13 mouse cellular contexts compared by ENCODE assay signal in genomic region chr7:117503714-117504113, GRCm38 (mm10).
"Had no signal": no experiment of that assay in that cellular context is flagged by ENCODE, and none has a peak within 500 bp of the region (broad histone marks: within the 10 kb centered on the region; RNA-seq: fewer than 3 reads in every experiment).

No protein-coding gene starts in this region.

- H3K4me3 ChIP-seq: hindbrain, embryonic 10.5 days; intestine, embryonic 15.5 days; liver, embryonic 12.5 days; midbrain, embryonic 10.5 days; midbrain, embryonic 15.5 days; neural tube, embryonic 13.5 days; stomach, embryonic 15.5 days had no signal

- H3K9me3 ChIP-seq: intestine, embryonic 15.5 days; liver, embryonic 12.5 days; midbrain, embryonic 15.5 days; neural tube, embryonic 13.5 days; stomach, embryonic 15.5 days had no signal

- H3K27me3 ChIP-seq: intestine, embryonic 15.5 days; liver, embryonic 12.5 days; midbrain, embryonic 15.5 days; neural tube, embryonic 13.5 days; stomach, embryonic 15.5 days had no signal

- H3K4me2 ChIP-seq: hindbrain, embryonic 14.5 days; intestine, embryonic 15.5 days; liver, embryonic 12.5 days; lung, embryonic 14.5 days; midbrain, embryonic 15.5 days; neural tube, embryonic 13.5 days; stomach, embryonic 15.5 days had no signal

- H3K36me3 ChIP-seq: hindbrain, embryonic 10.5 days; intestine, embryonic 15.5 days; liver, embryonic 12.5 days; midbrain, embryonic 10.5 days; midbrain, embryonic 15.5 days; neural tube, embryonic 13.5 days; stomach, embryonic 15.5 days had no signal

- DNase-seq: left cerebral cortex, postnatal 4 days; lung, embryonic 14.5 days; lung, postnatal 10 days; lung, postnatal 4 days; right cerebral cortex, postnatal 14 days had no signal

- H3K9ac ChIP-seq: hindbrain, embryonic 14.5 days; intestine, embryonic 15.5 days; liver, embryonic 12.5 days; lung, embryonic 14.5 days; midbrain, embryonic 15.5 days; neural tube, embryonic 13.5 days; stomach, embryonic 15.5 days had no signal

- ATAC-seq: intestine, embryonic 15.5 days; liver, embryonic 12.5 days; midbrain, embryonic 15.5 days had no signal

- H3K27ac ChIP-seq: hindbrain, embryonic 10.5 days; hindbrain, embryonic 14.5 days; intestine, embryonic 15.5 days; liver, embryonic 12.5 days; midbrain, embryonic 10.5 days; midbrain, embryonic 15.5 days; neural tube, embryonic 13.5 days; stomach, embryonic 15.5 days had no signal

- H3K4me1 ChIP-seq: intestine, embryonic 15.5 days; midbrain, embryonic 10.5 days; midbrain, embryonic 15.5 days had no signal
